7 mouse cellular contexts compared by ENCODE assay signal in genomic region chr10:128344568-128345275, GRCm38 (mm10). TPM values are rescaled to one million over a fixed set of nuclear protein-coding genes. Genes with fewer than 3 reads are reported as not detected.
DNase-seq lines count a peak whose midpoint lies in the region; ATAC-seq lines count a peak whose summit lies in the region.

No protein-coding gene starts in this region.

- peaks cover 3% of the 10 kb centered on the region; the same call in 1 of the 2 replicates for H3K36me3 ChIP-seq in embryonic facial prominence, embryonic 14.5 days (ENCODE audit: control insufficient read depth, insufficient read depth, low read length)
- H3K36me3 ChIP-seq in heart, embryonic 12.5 days: peaks cover 5% of the 10 kb centered on the region
- H3K36me3 ChIP-seq in lung, embryonic 16.5 days (ENCODE audit: control insufficient read depth, insufficient read depth, low read length): no peaks in the 10 kb centered on the region

- no peaks in the 10 kb centered on the region for H3K27me3 ChIP-seq in embryonic facial prominence, embryonic 14.5 days (replicated peaks; ENCODE audit: control insufficient read depth, insufficient read depth, low read length)
- no peaks in the 10 kb centered on the region for H3K27me3 ChIP-seq in heart, embryonic 12.5 days (replicated peaks)
- no peaks in the 10 kb centered on the region for H3K27me3 ChIP-seq in lung, embryonic 16.5 days (ENCODE audit: control insufficient read depth, insufficient read depth, low read depth, low read length)

- WGBS in embryonic facial prominence, embryonic 14.5 days: 39% methylated on average over 7 of the region's 7 CpGs
- WGBS in heart, embryonic 12.5 days: 10% methylated on average over 7 of the region's 7 CpGs
- WGBS in lung, embryonic 16.5 days: 10% methylated on average over 7 of the region's 7 CpGs

- peaks cover 3% of the 10 kb centered on the region; the same call in 1 of the 2 replicates for H3K4me1 ChIP-seq in embryonic facial prominence, embryonic 14.5 days (ENCODE audit: control insufficient read depth, insufficient read depth, low read length)
- peaks cover 56% of the 10 kb centered on the region for H3K4me1 ChIP-seq in heart, embryonic 12.5 days (replicated peaks)
- H3K4me1 ChIP-seq in lung, embryonic 16.5 days (replicated peaks; ENCODE audit: control insufficient read depth, insufficient read depth, low read length): peaks cover 14% of the 10 kb centered on the region

- no peak overlapping the region for H3K4me3 ChIP-seq in embryonic facial prominence, embryonic 14.5 days (ENCODE audit: low read depth, low read length)
- peak overlapping the region; percentile 26 for H3K4me3 ChIP-seq in heart, embryonic 12.5 days
- peak overlapping the region; percentile 30 for H3K4me3 ChIP-seq in lung, embryonic 16.5 days (ENCODE audit: low read length)

- DNase-seq in CD8-positive naive resting alpha-beta T cell, adult 2 months (ENCODE audit: low read depth in 2 of 2, low spot score in 2 of 2): peak; percentile 46 to 68
- peak; percentile 91 for DNase-seq in NIH3T3 (ENCODE audit: low read depth)
- peak; percentile 94 for DNase-seq in embryonic facial prominence, embryonic 14.5 days (ENCODE audit: low spot score)
- DNase-seq in kidney, postnatal 36 days: peak; percentile 86 to 87
- DNase-seq in right cerebral cortex, postnatal 25 days: peak; percentile 56

- H3K27ac ChIP-seq in embryonic facial prominence, embryonic 14.5 days (replicated peaks; ENCODE audit: low read depth, low read length): peak overlapping the region; percentile 74
- H3K27ac ChIP-seq in heart, embryonic 12.5 days (ENCODE audit: poor library complexity, severe bottlenecking): peak overlapping the region; percentile 90
- peak overlapping the region; percentile 59 for H3K27ac ChIP-seq in lung, embryonic 16.5 days (ENCODE audit: low read length)

- peak overlapping the region; percentile 20 for H3K4me2 ChIP-seq in embryonic facial prominence, embryonic 14.5 days (ENCODE audit: low read depth, low read length)
- H3K4me2 ChIP-seq in heart, embryonic 12.5 days: peak overlapping the region; percentile 62
- peak overlapping the region; percentile 51 for H3K4me2 ChIP-seq in lung, embryonic 16.5 days (ENCODE audit: low read depth, low read length)

- H3K9ac ChIP-seq in embryonic facial prominence, embryonic 14.5 days (ENCODE audit: low read depth, low read length): no peak overlapping the region
- no peak overlapping the region for H3K9ac ChIP-seq in heart, embryonic 12.5 days
- H3K9ac ChIP-seq in lung, embryonic 16.5 days (ENCODE audit: low read length): 0 out of 2 replicates have a peak overlapping the region, but pooled peaks have one; percentile 23

- ATAC-seq in embryonic facial prominence, embryonic 14.5 days (ENCODE audit: low read depth): peak; percentile 83
- peak; percentile 88 for ATAC-seq in heart, embryonic 12.5 days (ENCODE audit: insufficient number of reproducible peaks, low FRiP score)
- peak; percentile 95 for ATAC-seq in lung, embryonic 16.5 days (ENCODE audit: low read depth)

- no peaks in the 10 kb centered on the region for H3K9me3 ChIP-seq in embryonic facial prominence, embryonic 14.5 days (ENCODE audit: control insufficient read depth, low read length)
- no peaks in the 10 kb centered on the region for H3K9me3 ChIP-seq in heart, embryonic 12.5 days (replicated peaks)
- no peaks in the 10 kb centered on the region for H3K9me3 ChIP-seq in lung, embryonic 16.5 days (ENCODE audit: control insufficient read depth, low read length)

RNA-seq across cellular contexts. Expression of gene Cs, which starts 7.2 kb away (rescaled TPM):
- polyA plus RNA-seq in embryonic facial prominence, embryonic 14.5 days (2014; fragmentation: Nextera tagmentation; extraction: Ambion mirVana): 199 and 201 TPM in 2 replicates
- polyA plus RNA-seq in heart, embryonic 12.5 days (2016; fragmentation: Nextera tagmentation; extraction: Ambion mirVana): 418 and 430 TPM in 2 replicates
- 171 TPM in 2 replicates for polyA plus RNA-seq in lung, embryonic 16.5 days (2015; fragmentation: Nextera tagmentation; extraction: Ambion mirVana)

RNA-seq across cellular contexts. Expression of gene Cnpy2, which starts 22.5 kb away (rescaled TPM):
- 350 and 364 TPM in 2 replicates for polyA plus RNA-seq in embryonic facial prominence, embryonic 14.5 days (2014; fragmentation: Nextera tagmentation; extraction: Ambion mirVana)
- polyA plus RNA-seq in heart, embryonic 12.5 days (2016; fragmentation: Nextera tagmentation; extraction: Ambion mirVana): 201 and 209 TPM in 2 replicates
- polyA plus RNA-seq in lung, embryonic 16.5 days (2015; fragmentation: Nextera tagmentation; extraction: Ambion mirVana): 326 and 347 TPM in 2 replicates

RNA-seq across cellular contexts. Expression of gene Coq10a, which starts 24.1 kb away (rescaled TPM):
- 15.6 and 16.8 TPM in 2 replicates for polyA plus RNA-seq in embryonic facial prominence, embryonic 14.5 days (2014; fragmentation: Nextera tagmentation; extraction: Ambion mirVana)
- 15.9 and 16.2 TPM in 2 replicates for polyA plus RNA-seq in heart, embryonic 12.5 days (2016; fragmentation: Nextera tagmentation; extraction: Ambion mirVana)
- polyA plus RNA-seq in lung, embryonic 16.5 days (2015; fragmentation: Nextera tagmentation; extraction: Ambion mirVana): 3.7 and 4.6 TPM in 2 replicates

RNA-seq across cellular contexts. Expression of gene Ankrd52, which starts 32.2 kb away (rescaled TPM):
- polyA plus RNA-seq in embryonic facial prominence, embryonic 14.5 days (2014; fragmentation: Nextera tagmentation; extraction: Ambion mirVana): 11.9 and 12.7 TPM in 2 replicates
- 10.6 and 11.3 TPM in 2 replicates for polyA plus RNA-seq in heart, embryonic 12.5 days (2016; fragmentation: Nextera tagmentation; extraction: Ambion mirVana)
- polyA plus RNA-seq in lung, embryonic 16.5 days (2015; fragmentation: Nextera tagmentation; extraction: Ambion mirVana): 8.4 and 9.6 TPM in 2 replicates

RNA-seq across cellular contexts. Expression of gene Pan2, which starts 41.6 kb away (rescaled TPM):
- 23.6 and 23.8 TPM in 2 replicates for polyA plus RNA-seq in embryonic facial prominence, embryonic 14.5 days (2014; fragmentation: Nextera tagmentation; extraction: Ambion mirVana)
- polyA plus RNA-seq in heart, embryonic 12.5 days (2016; fragmentation: Nextera tagmentation; extraction: Ambion mirVana): 30.0 and 31.7 TPM in 2 replicates
- polyA plus RNA-seq in lung, embryonic 16.5 days (2015; fragmentation: Nextera tagmentation; extraction: Ambion mirVana): 38.7 and 39.8 TPM in 2 replicates
